Mouse (Mus musculus): ENCODE data around the gene Wdfy2.

- no peak for TF ChIP-seq CTCF (IDR thresholded peaks at IDR 0.05; ENCODE audit: control insufficient read depth, insufficient read depth, insufficient read length)
- no peak for TF ChIP-seq MAX (IDR thresholded peaks at IDR 0.05)
- TF ChIP-seq USF1 (IDR thresholded peaks at IDR 0.05; ENCODE audit: low read depth) = no peak
Observed at GRCm38 (mm10) chr14:62842495-62842894, 5.0 kb downstream of the Wdfy2 start.
